Mouse (Mus musculus) lung, embryonic 15.5 days (tissue): ENCODE results near the gene Lingo3. TPM values are rescaled to one million over a fixed set of nuclear protein-coding genes. Genes with fewer than 3 reads are reported as not detected.

Source experiments
- ATAC-seq: fragments of 200-750 bp; cut with Nextera tagmentation; 2 replicates; pipeline ENCODE4 v1.8.0; 2017; ENCODE audit warnings: moderate number of reproducible peaks, borderline replicate concordance; ENCODE audit not compliant: low FRiP score, low TSS enrichment; ENCODE audit errors: extremely low read depth
- H3K27ac ChIP-seq: fragments of 300-500 bp; sonication (generic); 2 replicates; pipeline ENCODE4 v1.5.1; 2015; ENCODE audit warnings: moderate library complexity, mild to moderate bottlenecking, inconsistent platforms
- H3K27me3 ChIP-seq: fragments of 300-500 bp; sonication (generic); 2 replicates; pipeline ENCODE4 v1.6.1; 2015; ENCODE audit warnings: inconsistent platforms
- H3K36me3 ChIP-seq: fragments of 300-500 bp; sonication (generic); 2 replicates; pipeline ENCODE4 v1.6.1; 2015; ENCODE audit warnings: inconsistent platforms
- H3K4me1 ChIP-seq: fragments of 300-500 bp; sonication (generic); 2 replicates; pipeline ENCODE4 v1.6.1; 2015; ENCODE audit warnings: inconsistent platforms
- H3K4me2 ChIP-seq: fragments of 300-500 bp; sonication (generic); 2 replicates; pipeline ENCODE4 v1.6.1; 2015; ENCODE audit warnings: inconsistent platforms, mild to moderate bottlenecking, moderate library complexity
- H3K4me3 ChIP-seq: fragments of 300-500 bp; sonication (generic); 2 replicates; pipeline ENCODE4 v1.5.1; 2015; ENCODE audit warnings: mild to moderate bottlenecking, inconsistent platforms
- H3K9ac ChIP-seq: fragments of 300-500 bp; sonication (generic); 2 replicates; pipeline ENCODE4 v1.6.1; 2015; ENCODE audit warnings: inconsistent platforms
- H3K9me3 ChIP-seq: fragments of 300-500 bp; sonication (generic); 2 replicates; pipeline ENCODE4 v1.6.1; 2016; ENCODE audit warnings: inconsistent platforms
- WGBS: fragments of 180-500 bp; shearing (Covaris S2); methylation state at CpG from one replicate; pipeline ENCODE4 v1.1.7; 2015; 5-methylcytosine and 5-hydroxymethylcytosine counted together
- polyA plus RNA-seq: library from polyadenylated mRNA; unstranded; fragments of >200 nt; fragmentation: Nextera tagmentation; extraction: Ambion mirVana; gene quantifications from 2 replicates; pipeline ENCODE4 v1.2.1, GENCODE M21; 2015

Lingo3 gene
- 0.05 and 0.31 TPM in 2 replicates for polyA plus RNA-seq

- H3K9me3 ChIP-seq = no peaks in the 10 kb centered on the region
- H3K4me3 ChIP-seq = peak within 1 kb of the TSS; percentile 38
- no peaks in the 10 kb centered on the region for H3K36me3 ChIP-seq
- 0 out of 2 replicates have a peak within 1 kb of the TSS, but pooled peaks have one; percentile 19 for H3K9ac ChIP-seq
- no peak for ATAC-seq
- WGBS = 3% methylated on average over 50 of the region's 51 CpGs
- no peak within 1 kb of the TSS for H3K27ac ChIP-seq
- H3K27me3 ChIP-seq = peaks cover 59% of the 10 kb centered on the region
- peak within 1 kb of the TSS; percentile 72 for H3K4me2 ChIP-seq
- peaks cover 14% of the 10 kb centered on the region for H3K4me1 ChIP-seq
Measured at GRCm38 (mm10) chr10:80843931-80844547, at the start of gene Lingo3. Gene Lingo3, minus strand, starts transcription at chr10:80844039.

GRCm38 (mm10) chr10:80887181-80887580 is 43.3 kb upstream of the Lingo3 start:
- Histone ChIP-seq H3K9ac (no peak overlapping the region), H3K4me3 (no peak overlapping the region), H3K27ac (no peak overlapping the region), H3K4me2 (no peak overlapping the region), H3K27me3 (peaks cover 36% of the 10 kb centered on the region), H3K36me3 (no peaks in the 10 kb centered on the region), H3K9me3 (no peaks in the 10 kb centered on the region), H3K4me1 (0 out of 2 replicates have a peak, but pooled peaks cover 4% of the 10 kb centered on the region)
- no peak for ATAC-seq
- 28% methylated on average over 11 of the region's 11 CpGs for WGBS

GRCm38 (mm10) chr10:80881301-80881700 is 37.5 kb upstream of the Lingo3 start:
- no peak overlapping the region for H3K4me2 ChIP-seq
- no peaks in the 10 kb centered on the region for H3K4me1 ChIP-seq
- H3K27me3 ChIP-seq = no peaks in the 10 kb centered on the region
- ATAC-seq = no peak
- H3K4me3 ChIP-seq = no peak overlapping the region
- no peaks in the 10 kb centered on the region for H3K9me3 ChIP-seq
- H3K27ac ChIP-seq = no peak overlapping the region
- no peaks in the 10 kb centered on the region for H3K36me3 ChIP-seq
- H3K9ac ChIP-seq = no peak overlapping the region
- WGBS = 22% methylated on average over 10 of the region's 10 CpGs

- Histone ChIP-seq H3K27me3 (no peaks in the 10 kb centered on the region), H3K4me2 (no peak overlapping the region), H3K36me3 (no peaks in the 10 kb centered on the region), H3K4me3 (no peak overlapping the region), H3K27ac (no peak overlapping the region), H3K9ac (no peak overlapping the region), H3K4me1 (no peaks in the 10 kb centered on the region), H3K9me3 (no peaks in the 10 kb centered on the region)
- WGBS = 67% methylated on average over 2 of the region's 2 CpGs
- no peak for ATAC-seq
Measured at GRCm38 (mm10) chr10:80880901-80881300, 37.1 kb upstream of the Lingo3 start.

GRCm38 (mm10) chr10:80880131-80880641 is 36.3 kb upstream of the Lingo3 start:
- ATAC-seq = peak; percentile 27; the same call in 1 of the 2 replicates
- 5% methylated on average over 5 of the region's 5 CpGs for WGBS
- Histone ChIP-seq H3K36me3 (no peaks in the 10 kb centered on the region), H3K4me1 (no peaks in the 10 kb centered on the region), H3K9ac (no peak overlapping the region), H3K4me2 (no peak overlapping the region), H3K9me3 (no peaks in the 10 kb centered on the region), H3K27me3 (no peaks in the 10 kb centered on the region), H3K27ac (no peak overlapping the region), H3K4me3 (no peak overlapping the region)

- Histone ChIP-seq H3K27me3 (peaks cover 10% of the 10 kb centered on the region; the same call in 1 of the 2 replicates), H3K27ac (no peak overlapping the region), H3K4me1 (no peaks in the 10 kb centered on the region), H3K9ac (no peak overlapping the region), H3K4me3 (no peak overlapping the region), H3K36me3 (no peaks in the 10 kb centered on the region), H3K4me2 (no peak overlapping the region), H3K9me3 (no peaks in the 10 kb centered on the region)
- no peak for ATAC-seq
- 32% methylated on average over 3 of the region's 3 CpGs for WGBS
Measured at GRCm38 (mm10) chr10:80876594-80876993, 32.8 kb upstream of the Lingo3 start.

GRCm38 (mm10) chr10:80876028-80876427 is 32.2 kb upstream of the Lingo3 start:
- H3K9me3 ChIP-seq = no peaks in the 10 kb centered on the region
- no peaks in the 10 kb centered on the region for H3K36me3 ChIP-seq
- no peak for ATAC-seq
- H3K27me3 ChIP-seq = peaks cover 10% of the 10 kb centered on the region; the same call in 1 of the 2 replicates
- 25% methylated on average over 5 of the region's 5 CpGs for WGBS
- H3K4me2 ChIP-seq = no peak overlapping the region
- no peak overlapping the region for H3K9ac ChIP-seq
- no peaks in the 10 kb centered on the region for H3K4me1 ChIP-seq
- no peak overlapping the region for H3K27ac ChIP-seq
- no peak overlapping the region for H3K4me3 ChIP-seq

- H3K9ac ChIP-seq = no peak overlapping the region
- H3K27ac ChIP-seq = no peak overlapping the region
- no peaks in the 10 kb centered on the region for H3K4me1 ChIP-seq
- WGBS = 71% methylated on average over 9 of the region's 9 CpGs
- H3K4me2 ChIP-seq = no peak overlapping the region
- no peaks in the 10 kb centered on the region for H3K36me3 ChIP-seq
- H3K4me3 ChIP-seq = no peak overlapping the region
- H3K27me3 ChIP-seq = peaks cover 10% of the 10 kb centered on the region; the same call in 1 of the 2 replicates
- no peak for ATAC-seq
- no peaks in the 10 kb centered on the region for H3K9me3 ChIP-seq
Measured at GRCm38 (mm10) chr10:80874035-80874434, 30.2 kb upstream of the Lingo3 start.

GRCm38 (mm10) chr10:80871581-80871980 is 27.7 kb upstream of the Lingo3 start, which contains the start of gene Tmprss9:
Gene Tmprss9, plus strand, starts transcription at chr10:80871848.
- no peak within 1 kb of the TSS for H3K4me3 ChIP-seq
- no peak within 1 kb of the TSS for H3K27ac ChIP-seq
- no peak for ATAC-seq
- H3K4me1 ChIP-seq = no peaks in the 10 kb centered on the region
- no peak within 1 kb of the TSS for H3K4me2 ChIP-seq
- no peaks in the 10 kb centered on the region for H3K9me3 ChIP-seq
- peaks cover 10% of the 10 kb centered on the region; the same call in 1 of the 2 replicates for H3K27me3 ChIP-seq
- WGBS = 21% methylated on average over 9 of the region's 9 CpGs
- H3K36me3 ChIP-seq = no peaks in the 10 kb centered on the region; the same call in 1 of the 2 replicates
- no peak within 1 kb of the TSS for H3K9ac ChIP-seq

GRCm38 (mm10) chr10:80870993-80871392 is 27.2 kb upstream of the Lingo3 start:
- H3K9me3 ChIP-seq = no peaks in the 10 kb centered on the region
- H3K9ac ChIP-seq = no peak overlapping the region
- no peak for ATAC-seq
- no peak overlapping the region for H3K4me3 ChIP-seq
- peaks cover 10% of the 10 kb centered on the region; the same call in 1 of the 2 replicates for H3K27me3 ChIP-seq
- WGBS = 42% methylated on average over 5 of the region's 6 CpGs
- H3K4me1 ChIP-seq = no peaks in the 10 kb centered on the region
- H3K4me2 ChIP-seq = no peak overlapping the region
- H3K36me3 ChIP-seq = no peaks in the 10 kb centered on the region; the same call in 1 of the 2 replicates
- H3K27ac ChIP-seq = no peak overlapping the region

- no peaks in the 10 kb centered on the region for H3K9me3 ChIP-seq
- H3K4me2 ChIP-seq = no peak overlapping the region
- WGBS = 86% methylated on average over 16 of the region's 16 CpGs
- H3K36me3 ChIP-seq = peaks cover 23% of the 10 kb centered on the region
- no peak overlapping the region for H3K27ac ChIP-seq
- H3K4me3 ChIP-seq = no peak overlapping the region
- no peaks in the 10 kb centered on the region for H3K27me3 ChIP-seq
- no peaks in the 10 kb centered on the region for H3K4me1 ChIP-seq
- no peak overlapping the region for H3K9ac ChIP-seq
- ATAC-seq = no peak
Measured at GRCm38 (mm10) chr10:80864446-80864845, 20.6 kb upstream of the Lingo3 start.

GRCm38 (mm10) chr10:80862305-80862704 is 18.5 kb upstream of the Lingo3 start:
- WGBS = 90% methylated on average over 5 of the region's 5 CpGs
- no peaks in the 10 kb centered on the region for H3K9me3 ChIP-seq
- H3K27ac ChIP-seq = no peak overlapping the region
- no peak overlapping the region for H3K4me2 ChIP-seq
- peaks cover 23% of the 10 kb centered on the region for H3K36me3 ChIP-seq
- no peak overlapping the region for H3K9ac ChIP-seq
- no peak for ATAC-seq
- no peak overlapping the region for H3K4me3 ChIP-seq
- no peaks in the 10 kb centered on the region for H3K27me3 ChIP-seq
- H3K4me1 ChIP-seq = peaks cover 10% of the 10 kb centered on the region; the same call in 1 of the 2 replicates
